Mouse (Mus musculus): Measurements from ENCODE around the gene Wfikkn2.
"Not testable (repeated sequence)": the region's sequence is repeated elsewhere in the genome, so short reads cannot be mapped to it uniquely, and the experiment has no call there.

- not testable (repeated sequence) for TF ChIP-seq POLR2A (IDR thresholded peaks at IDR 0.05; ENCODE audit: insufficient read depth, low read length); CTCF (IDR thresholded peaks at IDR 0.05; ENCODE audit: low read depth, low read length)
Observed at GRCm38 (mm10) chr11:94266155-94266554, 20.4 kb upstream of the Wfikkn2 start.
